Mouse (Mus musculus) ES-CJ7 (cell line): ENCODE measurements at regions not wholly inside any gene's neighbourhood (a gene's known extent, or its start where the extent isn't known, plus 50 kb on each side); places are given as distances from the start of the nearest gene placed in this dataset.

Experiments used
- DNase-seq: peaks from one replicate; pipeline ENCODE4 v3.0.0; 2011; ENCODE audit warnings: low read depth, low spot score

- DNase-seq, result no peak
These were observed 424.0 kb downstream of the Ptprc start for GRCm38 (mm10) chr1:137751446-137751961.

GRCm38 (mm10) chr1:137750894-137751293, 424.6 kb downstream of the Ptprc start:
- no peak for DNase-seq

GRCm38 (mm10) chr1:137746129-137746528, 429.4 kb downstream of the Ptprc start:
- DNase-seq, result no peak

GRCm38 (mm10) chr1:137738157-137738851, 437.2 kb downstream of the Ptprc start:
- peak; percentile 74 for DNase-seq

GRCm38 (mm10) chr1:137703882-137704281, 471.6 kb downstream of the Ptprc start:
- no peak for DNase-seq

- no peak for DNase-seq
These were observed 476.6 kb downstream of the Ptprc start for GRCm38 (mm10) chr1:137698876-137699275.

GRCm38 (mm10) chr1:137697289-137697688, 478.2 kb downstream of the Ptprc start:
- no peak for DNase-seq

GRCm38 (mm10) chr1:137696796-137697195, 478.7 kb downstream of the Ptprc start:
- no peak for DNase-seq

GRCm38 (mm10) chr1:137695751-137696150, 479.8 kb downstream of the Ptprc start:
- DNase-seq, result peak; percentile 73

GRCm38 (mm10) chr1:137692525-137692924, 483.0 kb downstream of the Ptprc start:
- DNase-seq, result no peak

- no peak for DNase-seq
These were observed 484.5 kb downstream of the Ptprc start for GRCm38 (mm10) chr1:137690860-137691595.

GRCm38 (mm10) chr1:137670650-137671049, 504.9 kb downstream of the Ptprc start:
- no peak for DNase-seq

GRCm38 (mm10) chr1:137669849-137670248, 505.7 kb downstream of the Ptprc start:
- DNase-seq, result no peak

- no peak for DNase-seq
These were observed 517.4 kb downstream of the Ptprc start for GRCm38 (mm10) chr1:137658141-137658540.

- peak; percentile 32 for DNase-seq
These were observed 518.5 kb downstream of the Ptprc start for GRCm38 (mm10) chr1:137656900-137657458.

GRCm38 (mm10) chr1:137654171-137654570, 521.3 kb downstream of the Ptprc start:
- DNase-seq, result no peak

- DNase-seq, result no peak
These were observed 522.0 kb downstream of the Ptprc start for GRCm38 (mm10) chr1:137653495-137653894.

- DNase-seq, result no peak
These were observed 524.9 kb downstream of the Ptprc start for GRCm38 (mm10) chr1:137650629-137651028.

GRCm38 (mm10) chr1:137650082-137650481, 525.4 kb downstream of the Ptprc start:
- DNase-seq, result no peak

GRCm38 (mm10) chr1:137648832-137649231, 526.7 kb downstream of the Ptprc start:
- DNase-seq, result no peak

GRCm38 (mm10) chr1:137644601-137645040, 530.9 kb downstream of the Ptprc start:
- DNase-seq, result no peak

GRCm38 (mm10) chr1:137643508-137643907, 532.0 kb downstream of the Ptprc start:
- DNase-seq, result no peak
